Mouse (Mus musculus) cerebellum, postnatal 14 days (tissue): ENCODE measurements around the gene Arap1.

Source experiments
- DNase-seq, 2 experiments: peaks; one replicate each; pipeline ENCODE4 v3.0.0; 2021; ENCODE audit warnings: mixed read lengths in 2 of 2

Arap1 gene

GRCm38 (mm10) chr7:101327786-101328185 lies 20.1 kb upstream of the Arap1 start:
- DNase-seq: no peak

- peak; percentile 56 to 60 for DNase-seq
Measured at GRCm38 (mm10) chr7:101328621-101329158, 19.2 kb upstream of the Arap1 start.

- no peak for DNase-seq
Measured at GRCm38 (mm10) chr7:101329606-101330005, 18.3 kb upstream of the Arap1 start.

GRCm38 (mm10) chr7:101330074-101330840 lies 17.6 kb upstream of the Arap1 start:
- DNase-seq: peak; percentile 60 to 61

- DNase-seq: peak; percentile 36 to 61
Measured at GRCm38 (mm10) chr7:101330841-101331173, 17.1 kb upstream of the Arap1 start.

- no peak for DNase-seq
Measured at GRCm38 (mm10) chr7:101332045-101332831, 15.6 kb upstream of the Arap1 start.

GRCm38 (mm10) chr7:101335228-101335627 lies 12.6 kb upstream of the Arap1 start:
- DNase-seq: peak; percentile 56 to 57

- DNase-seq: no peak
Measured at GRCm38 (mm10) chr7:101336686-101337085, 11.2 kb upstream of the Arap1 start.

- DNase-seq: peak; percentile 56 to 71
Measured at GRCm38 (mm10) chr7:101337401-101337800, 10.5 kb upstream of the Arap1 start.

GRCm38 (mm10) chr7:101341405-101341804 lies 6.5 kb upstream of the Arap1 start:
- DNase-seq: no peak

GRCm38 (mm10) chr7:101343135-101343534 lies 4.7 kb upstream of the Arap1 start:
- no peak for DNase-seq

GRCm38 (mm10) chr7:101344892-101345291 lies 3.0 kb upstream of the Arap1 start:
- no peak for DNase-seq

- DNase-seq: no peak
Measured at GRCm38 (mm10) chr7:101346991-101347390, 876 bp upstream of the Arap1 start.

- no peak for DNase-seq
Measured at GRCm38 (mm10) chr7:101348312-101348711, 445 bp downstream of the Arap1 start.

- DNase-seq: peak; percentile 33 to 47
Measured at GRCm38 (mm10) chr7:101349861-101350260, 2.0 kb downstream of the Arap1 start.

- DNase-seq: no peak
Measured at GRCm38 (mm10) chr7:101352404-101352803, 4.5 kb downstream of the Arap1 start.

GRCm38 (mm10) chr7:101354423-101354822 lies 6.6 kb downstream of the Arap1 start:
- DNase-seq: no peak

- no peak for DNase-seq
Measured at GRCm38 (mm10) chr7:101355551-101356100, 7.8 kb downstream of the Arap1 start.

- no peak for DNase-seq
Measured at GRCm38 (mm10) chr7:101356868-101357267, 9.0 kb downstream of the Arap1 start.

GRCm38 (mm10) chr7:101360406-101360805 lies 12.5 kb downstream of the Arap1 start:
- DNase-seq: no peak

GRCm38 (mm10) chr7:101361021-101361420 lies 13.2 kb downstream of the Arap1 start:
- no peak for DNase-seq

GRCm38 (mm10) chr7:101361767-101362166 lies 13.9 kb downstream of the Arap1 start:
- no peak for DNase-seq

- DNase-seq: no peak
Measured at GRCm38 (mm10) chr7:101362791-101363191, 14.9 kb downstream of the Arap1 start.

- DNase-seq: no peak
Measured at GRCm38 (mm10) chr7:101363914-101364313, 16.0 kb downstream of the Arap1 start.
